Mouse (Mus musculus): ENCODE measurements at regions not wholly inside any gene's neighbourhood (a gene's known extent, or its start where the extent isn't known, plus 50 kb on each side); places are given as distances from the start of the nearest gene placed in this dataset.

- no peak for TF ChIP-seq POLR2A (IDR thresholded peaks at IDR 0.05; ENCODE audit: extremely low read depth, insufficient read depth, low read length)
- no peak for TF ChIP-seq CTCF (IDR thresholded peaks at IDR 0.05; ENCODE audit: extremely low read depth, insufficient read depth, low read length)
- Histone ChIP-seq H3K4me3 (ENCODE audit: insufficient read depth, low read length) (no peak overlapping the region), H3K27ac (ENCODE audit: insufficient read depth, low read length) (no peak overlapping the region), H3K4me1 (ENCODE audit: control insufficient read depth, insufficient read depth, low read length) (no peaks in the 10 kb centered on the region)
Observed at GRCm38 (mm10) chr1:113288242-113288641, 1423.5 kb upstream of the Dsel start.

GRCm38 (mm10) chr1:113284122-113284521, 1419.4 kb upstream of the Dsel start:
- Histone ChIP-seq H3K4me1 (ENCODE audit: control insufficient read depth, insufficient read depth, low read length) (no peaks in the 10 kb centered on the region), H3K4me3 (ENCODE audit: insufficient read depth, low read length) (no peak overlapping the region), H3K27ac (ENCODE audit: insufficient read depth, low read length) (no peak overlapping the region)
- TF ChIP-seq CTCF (IDR thresholded peaks at IDR 0.05; ENCODE audit: extremely low read depth, insufficient read depth, low read length) (no peak), POLR2A (IDR thresholded peaks at IDR 0.05; ENCODE audit: extremely low read depth, insufficient read depth, low read length) (no peak)

GRCm38 (mm10) chr1:113259421-113259820, 1394.7 kb upstream of the Dsel start:
- no peak for TF ChIP-seq CTCF (IDR thresholded peaks at IDR 0.05; ENCODE audit: extremely low read depth, insufficient read depth, low read length)
- no peak for TF ChIP-seq POLR2A (IDR thresholded peaks at IDR 0.05; ENCODE audit: extremely low read depth, insufficient read depth, low read length)
- no peak overlapping the region for H3K4me3 ChIP-seq (ENCODE audit: insufficient read depth, low read length)
- no peak overlapping the region for H3K27ac ChIP-seq (ENCODE audit: insufficient read depth, low read length)
- H3K4me1 ChIP-seq (ENCODE audit: control insufficient read depth, insufficient read depth, low read length), result no peaks in the 10 kb centered on the region

DNA sequence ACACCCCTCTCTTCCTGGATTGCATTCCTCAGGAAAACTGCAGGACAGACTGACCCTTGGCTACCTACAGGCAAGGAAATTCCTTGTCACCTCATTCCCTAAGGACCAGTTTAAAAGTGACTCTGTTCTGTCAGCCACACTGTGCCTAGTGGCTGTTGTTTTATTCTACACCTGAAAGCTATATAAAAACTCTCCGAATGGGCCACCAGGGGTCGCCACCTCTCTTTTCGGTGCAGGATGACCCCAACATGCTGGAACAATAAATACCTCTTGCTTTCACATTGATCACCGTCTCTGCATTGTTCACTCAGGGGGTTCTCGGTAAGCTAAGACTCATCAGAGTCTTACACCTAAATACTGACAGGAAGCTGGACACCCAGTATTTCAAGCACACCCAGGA, 1382.6 kb upstream of the Dsel start:
- TF ChIP-seq CTCF (IDR thresholded peaks at IDR 0.05; ENCODE audit: extremely low read depth, insufficient read depth, low read length), result no peak
- TF ChIP-seq POLR2A (IDR thresholded peaks at IDR 0.05; ENCODE audit: extremely low read depth, insufficient read depth, low read length), result no peak
- no peak overlapping the region for H3K27ac ChIP-seq (ENCODE audit: insufficient read depth, low read length)
- H3K4me3 ChIP-seq (ENCODE audit: insufficient read depth, low read length), result no peak overlapping the region
- H3K4me1 ChIP-seq (ENCODE audit: control insufficient read depth, insufficient read depth, low read length), result no peaks in the 10 kb centered on the region

- no peaks in the 10 kb centered on the region for H3K4me1 ChIP-seq (ENCODE audit: control insufficient read depth, insufficient read depth, low read length)
- no peak overlapping the region for H3K4me3 ChIP-seq (ENCODE audit: insufficient read depth, low read length)
- H3K27ac ChIP-seq (ENCODE audit: insufficient read depth, low read length), result no peak overlapping the region
- TF ChIP-seq CTCF (IDR thresholded peaks at IDR 0.05; ENCODE audit: extremely low read depth, insufficient read depth, low read length), result no peak
- TF ChIP-seq POLR2A (IDR thresholded peaks at IDR 0.05; ENCODE audit: extremely low read depth, insufficient read depth, low read length), result no peak
Observed at GRCm38 (mm10) chr1:113210095-113210494, 1345.4 kb upstream of the Dsel start.

GRCm38 (mm10) chr1:113204019-113204418, 1339.3 kb upstream of the Dsel start:
- Histone ChIP-seq H3K4me3 (ENCODE audit: insufficient read depth, low read length) (no peak overlapping the region), H3K4me1 (ENCODE audit: control insufficient read depth, insufficient read depth, low read length) (no peaks in the 10 kb centered on the region), H3K27ac (ENCODE audit: insufficient read depth, low read length) (no peak overlapping the region)
- TF ChIP-seq POLR2A (IDR thresholded peaks at IDR 0.05; ENCODE audit: extremely low read depth, insufficient read depth, low read length) (no peak), CTCF (IDR thresholded peaks at IDR 0.05; ENCODE audit: extremely low read depth, insufficient read depth, low read length) (no peak)

- no peak overlapping the region for H3K27ac ChIP-seq (ENCODE audit: insufficient read depth, low read length)
- no peak overlapping the region for H3K4me3 ChIP-seq (ENCODE audit: insufficient read depth, low read length)
- no peak for TF ChIP-seq POLR2A (IDR thresholded peaks at IDR 0.05; ENCODE audit: extremely low read depth, insufficient read depth, low read length)
- no peak for TF ChIP-seq CTCF (IDR thresholded peaks at IDR 0.05; ENCODE audit: extremely low read depth, insufficient read depth, low read length)
- H3K4me1 ChIP-seq (ENCODE audit: control insufficient read depth, insufficient read depth, low read length), result no peaks in the 10 kb centered on the region
Observed at GRCm38 (mm10) chr1:113194116-113194812, 1329.5 kb upstream of the Dsel start.

- TF ChIP-seq POLR2A (IDR thresholded peaks at IDR 0.05; ENCODE audit: extremely low read depth, insufficient read depth, low read length), result no peak
- no peaks in the 10 kb centered on the region for H3K4me1 ChIP-seq (ENCODE audit: control insufficient read depth, insufficient read depth, low read length)
- no peak overlapping the region for H3K4me3 ChIP-seq (ENCODE audit: insufficient read depth, low read length)
- H3K27ac ChIP-seq (ENCODE audit: insufficient read depth, low read length), result no peak overlapping the region
Observed at GRCm38 (mm10) chr1:113163173-113163572, 1298.5 kb upstream of the Dsel start.
